Mouse (Mus musculus): ENCODE data around the gene Tbc1d17. TPM values are rescaled to one million over a fixed set of nuclear protein-coding genes. Genes with fewer than 3 reads are reported as not detected.
"Not testable (repeated sequence)": the region's sequence is repeated elsewhere in the genome, so short reads cannot be mapped to it uniquely, and the experiment has no call there.

Tbc1d17 gene
- 84.3 and 106 TPM in 2 replicates for polyA plus RNA-seq (2012; rRNA removed)

- DNase-seq (ENCODE audit: extremely low spot score in 1 of 2, low spot score in 1 of 2) = peak; percentile 100
Measured at GRCm38 (mm10) chr7:44848561-44849415, at the start of gene Tbc1d17, which contains the start of gene Akt1s1. Gene Tbc1d17, minus strand, starts transcription at chr7:44849079. Gene Akt1s1, plus strand, starts transcription at chr7:44848991.

GRCm38 (mm10) chr7:44898607-44899006 lies 49.7 kb upstream of the Tbc1d17 start:
- DNase-seq (ENCODE audit: extremely low spot score in 1 of 2, low spot score in 1 of 2) = no peak

- no peak for DNase-seq (ENCODE audit: extremely low spot score in 1 of 2, low spot score in 1 of 2)
Measured at GRCm38 (mm10) chr7:44896499-44896898, 47.6 kb upstream of the Tbc1d17 start.

GRCm38 (mm10) chr7:44895593-44896434 lies 46.9 kb upstream of the Tbc1d17 start, which contains the start of gene Fuz:
Gene Fuz, plus strand, starts transcription at chr7:44896079.
- peak; percentile 92 to 95 for DNase-seq (ENCODE audit: extremely low spot score in 1 of 2, low spot score in 1 of 2)

GRCm38 (mm10) chr7:44895206-44895592 lies 46.3 kb upstream of the Tbc1d17 start:
- no peak for DNase-seq (ENCODE audit: extremely low spot score in 1 of 2, low spot score in 1 of 2)

- no peak for DNase-seq (ENCODE audit: extremely low spot score in 1 of 2, low spot score in 1 of 2)
Measured at GRCm38 (mm10) chr7:44894175-44894574, 45.3 kb upstream of the Tbc1d17 start.

- DNase-seq (ENCODE audit: extremely low spot score in 1 of 2, low spot score in 1 of 2) = peak in 1 of 2 experiments; percentile 35
Measured at GRCm38 (mm10) chr7:44893197-44893596, 44.3 kb upstream of the Tbc1d17 start.

- peak; percentile 96 for DNase-seq (ENCODE audit: extremely low spot score in 1 of 2, low spot score in 1 of 2)
Measured at GRCm38 (mm10) chr7:44892276-44892921, 43.5 kb upstream of the Tbc1d17 start, which contains the start of gene Med25. Gene Med25, minus strand, starts transcription at chr7:44892712.

- DNase-seq (ENCODE audit: extremely low spot score in 1 of 2, low spot score in 1 of 2) = no peak
Measured at GRCm38 (mm10) chr7:44891611-44892010, 42.7 kb upstream of the Tbc1d17 start.

GRCm38 (mm10) chr7:44890737-44891136 lies 41.9 kb upstream of the Tbc1d17 start:
- no peak for DNase-seq (ENCODE audit: extremely low spot score in 1 of 2, low spot score in 1 of 2)

GRCm38 (mm10) chr7:44890180-44890579 lies 41.3 kb upstream of the Tbc1d17 start:
- no peak for DNase-seq (ENCODE audit: extremely low spot score in 1 of 2, low spot score in 1 of 2)

GRCm38 (mm10) chr7:44888256-44889105 lies 39.6 kb upstream of the Tbc1d17 start:
- no peak for DNase-seq (ENCODE audit: extremely low spot score in 1 of 2, low spot score in 1 of 2)

- no peak for DNase-seq (ENCODE audit: extremely low spot score in 1 of 2, low spot score in 1 of 2)
Measured at GRCm38 (mm10) chr7:44886964-44887363, 38.1 kb upstream of the Tbc1d17 start.

GRCm38 (mm10) chr7:44884637-44885036 lies 35.8 kb upstream of the Tbc1d17 start:
- no peak for DNase-seq (ENCODE audit: extremely low spot score in 1 of 2, low spot score in 1 of 2)

GRCm38 (mm10) chr7:44883036-44883435 lies 34.2 kb upstream of the Tbc1d17 start:
- DNase-seq (ENCODE audit: extremely low spot score in 1 of 2, low spot score in 1 of 2) = no peak

GRCm38 (mm10) chr7:44877833-44878232 lies 29.0 kb upstream of the Tbc1d17 start:
- no peak for DNase-seq (ENCODE audit: extremely low spot score in 1 of 2, low spot score in 1 of 2)

- DNase-seq (ENCODE audit: extremely low spot score in 1 of 2, low spot score in 1 of 2) = not testable (repeated sequence)
Measured at GRCm38 (mm10) chr7:44871774-44872173, 22.9 kb upstream of the Tbc1d17 start.

GRCm38 (mm10) chr7:44871181-44871580 lies 22.3 kb upstream of the Tbc1d17 start:
- DNase-seq (ENCODE audit: extremely low spot score in 1 of 2, low spot score in 1 of 2) = no peak

GRCm38 (mm10) chr7:44870614-44871013 lies 21.7 kb upstream of the Tbc1d17 start:
- no peak for DNase-seq (ENCODE audit: extremely low spot score in 1 of 2, low spot score in 1 of 2)

All from frontal cortex, adult 2 months (tissue).